Mouse (Mus musculus) ES-Bruce4 (cell line): Measurements from ENCODE around the gene Mdfi.

ENCODE experiments used
- CTCF ChIP-seq: IDR thresholded peaks from one replicate; pipeline ENCODE4 v1.8.1; 2011; ENCODE audit warnings: low read depth, low read length
- EP300 ChIP-seq: IDR thresholded peaks from 2 replicates; pipeline ENCODE4 v1.6.1; 2011; ENCODE audit warnings: low read depth, low read length; ENCODE audit not compliant: insufficient read depth
- POLR2A ChIP-seq: IDR thresholded peaks from one replicate; pipeline ENCODE4 v1.8.1; 2011; ENCODE audit warnings: low read length; ENCODE audit not compliant: insufficient read depth

DNA sequence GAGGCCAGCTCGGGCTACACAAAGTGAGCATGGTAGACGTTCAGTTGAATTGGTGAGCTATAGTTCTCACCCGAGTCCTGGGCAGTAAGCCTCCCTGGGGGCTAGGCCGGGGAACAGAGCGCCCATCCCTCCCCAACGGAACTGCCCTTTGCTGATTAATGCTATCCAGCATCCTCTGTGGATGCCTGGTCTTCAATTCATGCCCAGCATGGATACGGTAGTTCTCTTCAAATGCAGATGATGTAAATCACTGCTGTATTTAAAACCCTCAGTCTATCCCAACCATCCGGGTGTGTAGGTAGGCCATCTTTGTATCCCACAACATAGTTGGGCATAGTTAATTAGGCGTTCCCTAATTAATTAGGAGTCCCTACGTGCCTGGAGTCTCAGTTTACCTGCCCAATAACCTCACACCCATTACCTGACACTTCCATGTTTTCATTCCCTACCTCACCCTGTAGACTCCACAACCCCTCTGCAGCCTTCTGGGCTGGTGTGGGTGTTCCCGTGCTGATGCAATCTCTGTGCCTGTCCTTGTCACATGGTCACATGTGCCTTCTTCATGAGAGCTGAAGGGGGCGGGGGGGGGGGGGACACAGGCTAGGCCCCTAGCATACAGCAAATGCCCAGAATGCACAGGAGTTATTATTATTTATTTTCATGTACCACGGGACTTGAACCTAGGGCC is 16.3 kb downstream of the Mdfi start:
- TF ChIP-seq CTCF (no peak), POLR2A (no peak), EP300 (peak; percentile 78)
